Mouse (Mus musculus): ENCODE results near the gene Muc13.

Gene Muc13

GRCm38 (mm10) chr16:33769848-33770247 lies 24.0 kb upstream of the Muc13 start:
- peak; percentile 61 for DNase-seq (ENCODE audit: low spot score)

GRCm38 (mm10) chr16:33770778-33771454 lies 22.9 kb upstream of the Muc13 start:
- DNase-seq (ENCODE audit: low spot score), result no peak

GRCm38 (mm10) chr16:33772809-33773208 lies 21.0 kb upstream of the Muc13 start:
- no peak for DNase-seq (ENCODE audit: low spot score)

GRCm38 (mm10) chr16:33774972-33775371 lies 18.9 kb upstream of the Muc13 start:
- DNase-seq (ENCODE audit: low spot score), result no peak

GRCm38 (mm10) chr16:33775733-33776335 lies 18.0 kb upstream of the Muc13 start:
- no peak for DNase-seq (ENCODE audit: low spot score)

GRCm38 (mm10) chr16:33776766-33777529 lies 16.9 kb upstream of the Muc13 start:
- no peak for DNase-seq (ENCODE audit: low spot score)

- no peak for DNase-seq (ENCODE audit: low spot score)
These were observed 16.2 kb upstream of the Muc13 start for GRCm38 (mm10) chr16:33777607-33778006.

GRCm38 (mm10) chr16:33781789-33782728 lies 11.8 kb upstream of the Muc13 start:
- DNase-seq (ENCODE audit: low spot score), result no peak

GRCm38 (mm10) chr16:33782729-33783091 lies 11.1 kb upstream of the Muc13 start:
- no peak for DNase-seq (ENCODE audit: low spot score)

- DNase-seq (ENCODE audit: low spot score), result no peak
These were observed 9.3 kb upstream of the Muc13 start for GRCm38 (mm10) chr16:33784547-33784946.

GRCm38 (mm10) chr16:33785092-33785704 lies 8.6 kb upstream of the Muc13 start:
- DNase-seq (ENCODE audit: low spot score), result no peak

- no peak for DNase-seq (ENCODE audit: low spot score)
These were observed 7.0 kb upstream of the Muc13 start for GRCm38 (mm10) chr16:33786657-33787390.

GRCm38 (mm10) chr16:33795106-33795505 lies 1.3 kb downstream of the Muc13 start:
- no peak for DNase-seq (ENCODE audit: low spot score)

GRCm38 (mm10) chr16:33795887-33796286 lies 2.0 kb downstream of the Muc13 start:
- no peak for DNase-seq (ENCODE audit: low spot score)

GRCm38 (mm10) chr16:33796756-33797155 lies 2.9 kb downstream of the Muc13 start:
- DNase-seq (ENCODE audit: low spot score), result no peak

GRCm38 (mm10) chr16:33797860-33798259 lies 4.0 kb downstream of the Muc13 start:
- DNase-seq (ENCODE audit: low spot score), result no peak

- DNase-seq (ENCODE audit: low spot score), result no peak
These were observed 16.2 kb downstream of the Muc13 start for GRCm38 (mm10) chr16:33810002-33810401.

- DNase-seq (ENCODE audit: low spot score), result no peak
These were observed 24.8 kb downstream of the Muc13 start for GRCm38 (mm10) chr16:33818413-33819165.

- DNase-seq (ENCODE audit: low spot score), result peak; percentile 70
These were observed 26.7 kb downstream of the Muc13 start for GRCm38 (mm10) chr16:33820269-33821178.
